ENCODE assay signal across 11 mouse cellular contexts in the genomic region with DNA sequence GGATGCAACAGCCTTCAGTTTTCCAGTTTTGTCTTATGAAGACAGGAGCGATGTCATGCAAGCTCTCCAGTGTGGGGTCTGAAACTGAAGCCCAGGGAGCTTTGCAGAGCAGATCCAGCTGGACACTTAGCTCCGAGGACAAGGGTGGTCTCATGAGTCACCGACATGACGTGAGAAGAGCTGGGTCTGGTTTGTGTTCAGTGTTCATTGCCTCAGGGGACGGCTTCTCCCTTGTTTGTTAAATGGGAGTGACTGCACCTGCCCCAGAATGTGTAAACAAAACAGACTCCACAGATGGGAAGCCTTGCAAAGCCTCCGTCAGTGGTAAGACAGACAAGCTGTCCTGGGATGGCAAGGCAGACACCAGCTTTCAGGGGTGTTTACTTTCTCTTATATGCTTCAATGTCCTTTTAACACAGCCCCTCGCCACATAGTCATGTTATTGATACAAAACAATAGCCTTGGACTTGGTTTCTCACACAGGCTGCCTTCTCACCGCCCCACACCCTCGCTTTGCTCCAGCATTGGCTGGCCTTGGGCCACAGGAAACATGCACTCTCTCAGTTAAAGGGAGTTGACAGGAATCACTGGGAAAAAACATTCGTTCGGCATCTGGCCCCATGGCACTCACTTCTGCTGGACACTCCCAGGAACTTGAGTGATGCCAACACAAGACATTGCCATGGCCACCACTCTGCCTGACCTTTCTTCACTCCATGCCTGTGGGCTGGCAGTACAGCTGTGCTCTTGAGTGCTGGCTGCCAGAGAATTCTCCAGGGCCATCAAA. TPM values are rescaled to one million over a fixed set of nuclear protein-coding genes. Genes with fewer than 3 reads are reported as not detected.
DNase-seq lines count a peak whose midpoint lies in the region; ATAC-seq and TF ChIP-seq lines count a peak whose summit lies in the region.
"Had no signal": no experiment of that assay in that cellular context is flagged by ENCODE, and none has a peak within 500 bp of the region (broad histone marks: within the 10 kb centered on the region; RNA-seq: fewer than 3 reads in every experiment).

No protein-coding gene starts in this region.

- TF ChIP-seq CTCF in hindbrain, postnatal 0 days (IDR thresholded peaks at IDR 0.05; ENCODE audit: low read depth) = no peak

- no peaks in the 10 kb centered on the region for H3K27me3 ChIP-seq in hindbrain, postnatal 0 days (ENCODE audit: insufficient read depth, low read length)

- H3K4me1 ChIP-seq in ES-E14 (ENCODE audit: control insufficient read depth in 2 of 2, insufficient read depth in 2 of 2, low read length in 2 of 2, poor library complexity in 1 of 2) = no peaks in the 10 kb centered on the region
- 0 out of 2 replicates have a peak, but pooled peaks cover 4% of the 10 kb centered on the region for H3K4me1 ChIP-seq in hindbrain, postnatal 0 days (ENCODE audit: insufficient read depth, low read length)

- in situ Hi-C loops in ES-E14 (cut with MboI; ENCODE audit: low sequenced_read_pairs in 2 of 2, unreplicated experiment in 2 of 2) = no loop called here

- no peak overlapping the region for H3K4me3 ChIP-seq in ES-E14 (ENCODE audit: insufficient read depth in 1 of 2, low read depth in 1 of 2, low read length in 2 of 2, poor library complexity in 1 of 2, severe bottlenecking in 1 of 2)
- no peak overlapping the region for H3K4me3 ChIP-seq in hindbrain, postnatal 0 days (ENCODE audit: low read length)

- H3K9me3 ChIP-seq in ES-E14 (ENCODE audit: control insufficient read depth, insufficient read depth, low read depth, low read length) = no peaks in the 10 kb centered on the region
- no peaks in the 10 kb centered on the region for H3K9me3 ChIP-seq in hindbrain, postnatal 0 days (ENCODE audit: low read length)

- ATAC-seq in hindbrain, postnatal 0 days = peak; percentile 91

- H3K27ac ChIP-seq in ES-E14 (ENCODE audit: insufficient read depth, low read depth, low read length, poor library complexity, severe bottlenecking) = no peak overlapping the region
- H3K27ac ChIP-seq in hindbrain, postnatal 0 days = no peak overlapping the region

- 55% methylated on average over 11 of the region's 11 CpGs for WGBS in hindbrain, postnatal 0 days

- no peaks in the 10 kb centered on the region for H3K36me3 ChIP-seq in ES-E14 (ENCODE audit: control insufficient read depth, insufficient read depth, low read length, poor library complexity, severe bottlenecking)
- H3K36me3 ChIP-seq in hindbrain, postnatal 0 days (ENCODE audit: insufficient read depth, low read length) = no peaks in the 10 kb centered on the region

- no peak overlapping the region for H3K4me2 ChIP-seq in hindbrain, postnatal 0 days (ENCODE audit: low read depth, low read length)

- H3K9ac ChIP-seq in ES-E14 (ENCODE audit: insufficient read depth, low read depth, low read length, poor library complexity, severe bottlenecking) = no peak overlapping the region
- H3K9ac ChIP-seq in hindbrain, postnatal 0 days (replicated peaks; ENCODE audit: low read length) = no peak overlapping the region

- peak; percentile 48 for DNase-seq in gastrocnemius, adult 18-20 months (ENCODE audit: low spot score)
- DNase-seq in gastrocnemius, postnatal 10 days = no peak
- peak; percentile 7 for DNase-seq in ES-E14 (ENCODE audit: low read depth, low spot score)
- DNase-seq in gastrocnemius, postnatal 25 days = peak; percentile 50
- peak; percentile 43 for DNase-seq in hindbrain, postnatal 0 days (ENCODE audit: low spot score)
- DNase-seq in right cerebral cortex, postnatal 36 days (ENCODE audit: low spot score in 2 of 2) = no peak
- DNase-seq in right cerebral cortex, postnatal 14 days = no peak
- no peak for DNase-seq in spleen, postnatal 4 days (ENCODE audit: low spot score in 2 of 2)
- DNase-seq: B cell, adult 2 months; cerebellum, adult 11 months had no signal

TF ChIP-seq in ES-E14, 5 proteins besides CTCF, POLR2A, EP300 and RAD21:
- TF ChIP-seq ZC3H11A (IDR thresholded peaks at IDR 0.05; ENCODE audit: borderline replicate concordance, low read depth, low read length) (no peak), CHD2 (IDR thresholded peaks at IDR 0.05; ENCODE audit: low read depth, low read length) (no peak)
TF ChIP-seq in ES-E14: peak in this region for 0.

RNA-seq across cellular contexts. Expression of gene Fermt1, which starts 44.3 kb away (rescaled TPM):
- total RNA-seq in gastrocnemius, adult 18-20 months (2021) = not detected
- not detected for total RNA-seq in gastrocnemius, postnatal 10 days (2021)
- total RNA-seq in ES-E14 (2012; rRNA removed) = 2.4 and 2.7 TPM in 2 replicates
- total RNA-seq in gastrocnemius, postnatal 25 days (2021) = not detected
- total RNA-seq in hindbrain, postnatal 0 days (2014; rRNA removed) = 0.05 and 0.22 TPM in 2 replicates
- polyA plus RNA-seq in hindbrain, postnatal 0 days (2015; fragmentation: Nextera tagmentation; extraction: Ambion mirVana) = 0.13 and 0.54 TPM in 2 replicates
- total RNA-seq: granulocyte monocyte progenitor cell, adult 5-6 weeks had no signal

Comparison
In these comparisons a context has a peak if more than half of its experiments do, and no peak if none do; other contexts are left out.
1. DNase-seq: peak in gastrocnemius, adult 18-20 months (single experiment), ES-E14 (single experiment), gastrocnemius, postnatal 25 days (single experiment) and hindbrain, postnatal 0 days (single experiment); none in gastrocnemius, postnatal 10 days (single experiment), right cerebral cortex, postnatal 36 days (0 of 2), right cerebral cortex, postnatal 14 days (single experiment) and spleen, postnatal 4 days (0 of 2).